Mouse (Mus musculus): ENCODE results near the gene Gm49345. TPM values are rescaled to one million over a fixed set of nuclear protein-coding genes. Genes with fewer than 3 reads are reported as not detected.
A peak's percentile ranks its signal among the peaks of the same experiment; 100 is the strongest.
"Not testable (repeated sequence)": the region's sequence is repeated elsewhere in the genome, so short reads cannot be mapped to it uniquely, and the experiment has no call there.

Gm49345 gene
- 0.94 TPM in 1 of 2 replicates, not detected in the other for polyA plus RNA-seq (2014; fragmentation: Nextera tagmentation; extraction: Ambion mirVana)

DNA sequence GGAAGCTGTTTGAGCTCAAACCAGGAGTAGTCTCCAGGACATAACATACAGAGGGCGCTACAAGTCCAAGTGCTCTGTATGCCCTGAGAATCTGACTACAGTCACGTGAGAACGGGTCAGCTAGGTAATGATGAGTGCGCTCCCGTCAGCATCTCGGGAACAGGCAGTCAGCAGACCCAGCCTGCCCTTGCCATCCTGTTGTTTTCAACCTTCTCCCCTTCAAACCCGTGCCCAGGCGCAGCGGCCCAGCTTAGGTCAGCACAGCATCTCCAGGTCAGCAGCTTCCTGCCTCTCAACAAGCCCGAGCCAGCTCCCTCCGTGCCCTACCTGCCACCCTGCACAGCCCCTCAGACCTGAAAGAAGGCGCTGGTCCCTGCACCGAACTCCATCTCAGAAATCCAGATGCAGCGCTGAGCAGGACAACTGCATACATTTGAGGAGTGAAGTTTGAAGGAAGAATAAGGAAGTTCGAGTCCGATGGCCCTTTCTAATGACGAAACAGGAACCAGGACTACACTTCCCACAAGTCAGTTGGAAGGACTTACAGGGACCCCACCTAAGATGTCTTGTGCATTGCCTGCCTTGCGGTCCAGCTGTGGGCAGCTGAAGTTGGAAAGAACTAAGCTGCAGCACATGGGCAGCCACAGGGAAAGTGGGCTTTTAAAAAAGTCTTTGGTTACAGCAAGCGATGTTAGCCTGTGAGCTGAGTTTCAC, at the start of gene Gm49345, which contains the start of gene Zfp729a:
Gm49345 (minus strand) TSS at position 476 of the 714 bp plus-strand sequence.
Zfp729a (minus strand) TSS at position 498 of the 714 bp plus-strand sequence.
- ATAC-seq (ENCODE audit: low FRiP score) (peak; percentile 99), DNase-seq (ENCODE audit: low spot score) (peak; percentile 89)
- WGBS = under 1% methylated on average over 19 of the region's 19 CpGs
- no peak within 1 kb of the TSS for H3K27ac ChIP-seq (ENCODE audit: low read depth, low read length)
- H3K27me3 ChIP-seq (ENCODE audit: control insufficient read depth, insufficient read depth, low read length) = no peaks in the 10 kb centered on the region
- H3K36me3 ChIP-seq (ENCODE audit: control insufficient read depth, insufficient read depth, low read length) = no peaks in the 10 kb centered on the region
- H3K4me2 ChIP-seq (replicated peaks; ENCODE audit: low read depth, low read length) = peak within 1 kb of the TSS; percentile 22
- peak within 1 kb of the TSS; percentile 65 for H3K9ac ChIP-seq (ENCODE audit: low read depth, low read length)
- H3K9me3 ChIP-seq (ENCODE audit: control insufficient read depth, low read length) = no peaks in the 10 kb centered on the region
- peak within 1 kb of the TSS; percentile 80 for H3K4me3 ChIP-seq (ENCODE audit: low read depth, low read length)
- no peaks in the 10 kb centered on the region for H3K4me1 ChIP-seq (replicated peaks; ENCODE audit: control insufficient read depth, insufficient read depth, low read length)

DNA sequence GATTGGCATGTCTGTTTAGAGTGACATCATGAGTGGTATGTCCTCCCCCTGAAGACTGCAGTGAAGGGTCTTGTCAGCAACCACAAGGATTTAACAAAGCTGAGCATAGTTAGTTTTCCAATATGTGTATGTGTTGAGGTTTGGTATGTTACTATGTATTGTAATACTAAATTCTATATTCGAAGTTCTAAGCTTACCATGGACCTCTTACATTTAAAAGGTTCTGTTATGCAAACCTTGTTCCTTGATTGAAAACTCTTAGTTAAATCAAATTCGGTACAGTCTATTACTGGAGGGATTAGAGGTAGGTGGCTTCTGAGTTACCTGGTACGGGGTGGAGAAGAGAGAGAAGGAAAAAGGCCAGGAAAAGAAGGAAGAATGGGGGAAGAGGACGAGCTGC, 49.4 kb upstream of the Gm49345 start, which contains the start of gene Zfp738:
Zfp738 (minus strand) TSS at position 101 of the 400 bp plus-strand sequence.
- Histone ChIP-seq H3K9ac (ENCODE audit: low read depth, low read length) (no peak within 1 kb of the TSS), H3K36me3 (ENCODE audit: control insufficient read depth, insufficient read depth, low read length) (no peaks in the 10 kb centered on the region), H3K27ac (ENCODE audit: low read depth, low read length) (no peak within 1 kb of the TSS), H3K9me3 (ENCODE audit: control insufficient read depth, low read length) (no peaks in the 10 kb centered on the region), H3K4me1 (replicated peaks; ENCODE audit: control insufficient read depth, insufficient read depth, low read length) (no peaks in the 10 kb centered on the region), H3K4me2 (replicated peaks; ENCODE audit: low read depth, low read length) (no peak within 1 kb of the TSS), H3K4me3 (ENCODE audit: low read depth, low read length) (no peak within 1 kb of the TSS), H3K27me3 (ENCODE audit: control insufficient read depth, insufficient read depth, low read length) (no peaks in the 10 kb centered on the region)
- WGBS = 81% methylated on average over 4 of the region's 4 CpGs
- DNase-seq (ENCODE audit: low spot score) (no peak), ATAC-seq (ENCODE audit: low FRiP score) (no peak)

DNA sequence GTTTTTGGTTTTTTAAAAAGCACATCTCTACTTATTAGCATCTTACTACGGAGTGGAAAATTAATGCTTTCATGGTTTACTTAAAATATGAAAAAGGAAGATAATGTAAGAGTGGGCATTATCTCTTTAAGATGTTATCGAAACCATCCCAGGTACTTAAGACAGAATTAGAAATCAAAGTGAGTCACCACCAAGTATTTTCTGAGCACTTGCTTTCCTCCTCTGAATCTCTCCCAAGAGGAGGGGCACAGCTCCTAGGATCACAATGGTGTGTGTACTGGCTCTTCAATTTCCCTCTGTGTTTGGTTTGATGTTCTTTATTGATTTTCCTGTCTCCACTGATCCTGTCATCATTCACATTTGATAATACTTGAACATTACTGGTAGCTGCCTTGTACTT, 46.3 kb upstream of the Gm49345 start:
- not testable (repeated sequence) for H3K4me1 ChIP-seq (replicated peaks; ENCODE audit: control insufficient read depth, insufficient read depth, low read length); DNase-seq (ENCODE audit: low spot score); H3K27ac ChIP-seq (ENCODE audit: low read depth, low read length); H3K9me3 ChIP-seq (ENCODE audit: control insufficient read depth, low read length); H3K27me3 ChIP-seq (ENCODE audit: control insufficient read depth, insufficient read depth, low read length); H3K36me3 ChIP-seq (ENCODE audit: control insufficient read depth, insufficient read depth, low read length); H3K4me3 ChIP-seq (ENCODE audit: low read depth, low read length); H3K4me2 ChIP-seq (replicated peaks; ENCODE audit: low read depth, low read length)
- 70% methylated on average over 2 of the region's 2 CpGs for WGBS
- ATAC-seq (ENCODE audit: low FRiP score) = peak; percentile 49
- H3K9ac ChIP-seq (ENCODE audit: low read depth, low read length) = peak overlapping the region; percentile 67; the same call in 1 of the 2 replicates

DNA sequence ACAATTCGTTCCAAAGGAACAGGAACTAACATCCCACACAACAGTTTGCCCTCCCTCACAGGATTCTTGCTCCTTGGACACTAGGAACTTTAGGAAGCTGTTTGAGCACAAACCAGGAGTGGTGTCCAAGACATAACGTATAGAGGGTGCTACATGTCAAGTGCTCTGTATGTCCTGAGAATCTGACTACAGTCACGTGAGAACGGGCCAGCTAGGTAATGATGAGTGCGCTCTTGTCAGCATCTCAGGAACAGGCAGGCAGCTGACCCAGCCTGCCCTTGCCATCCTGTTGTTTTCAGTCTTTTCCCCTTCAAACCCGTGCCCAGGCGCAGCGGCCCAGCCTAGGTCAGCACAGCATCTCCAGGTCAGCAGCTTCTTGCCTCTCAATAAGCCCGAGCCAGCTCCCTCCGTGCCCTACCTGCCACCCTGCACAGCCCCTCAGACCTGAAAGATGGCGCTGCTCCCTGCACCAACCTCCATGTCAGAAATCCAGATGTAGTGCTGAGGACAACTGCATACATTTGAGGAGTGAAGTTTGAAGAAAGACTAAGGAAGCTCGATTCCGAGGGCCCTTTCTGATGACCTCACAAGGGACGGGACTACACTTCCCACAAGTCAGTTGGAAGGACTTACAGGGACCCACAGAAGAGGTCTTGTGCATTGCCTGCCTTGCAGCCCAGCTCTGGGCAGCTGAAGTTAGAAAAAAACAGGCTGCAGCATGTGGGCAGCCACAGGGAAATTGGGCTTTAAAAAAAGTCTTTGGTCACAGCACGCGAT, 45.6 kb upstream of the Gm49345 start:
- H3K9ac ChIP-seq (ENCODE audit: low read depth, low read length) = peak overlapping the region; percentile 67
- H3K27ac ChIP-seq (ENCODE audit: low read depth, low read length); H3K9me3 ChIP-seq (ENCODE audit: control insufficient read depth, low read length); H3K4me1 ChIP-seq (replicated peaks; ENCODE audit: control insufficient read depth, insufficient read depth, low read length); H3K27me3 ChIP-seq (ENCODE audit: control insufficient read depth, insufficient read depth, low read length); H3K36me3 ChIP-seq (ENCODE audit: control insufficient read depth, insufficient read depth, low read length): not testable (repeated sequence)
- ATAC-seq (ENCODE audit: low FRiP score) = peak; percentile 100
- H3K4me3 ChIP-seq (ENCODE audit: low read depth, low read length) = peak overlapping the region; percentile 67
- H3K4me2 ChIP-seq (replicated peaks; ENCODE audit: low read depth, low read length) = peak overlapping the region; percentile 54
- DNase-seq (ENCODE audit: low spot score) = peak; percentile 88
- 18% methylated on average over 16 of the region's 16 CpGs for WGBS

DNA sequence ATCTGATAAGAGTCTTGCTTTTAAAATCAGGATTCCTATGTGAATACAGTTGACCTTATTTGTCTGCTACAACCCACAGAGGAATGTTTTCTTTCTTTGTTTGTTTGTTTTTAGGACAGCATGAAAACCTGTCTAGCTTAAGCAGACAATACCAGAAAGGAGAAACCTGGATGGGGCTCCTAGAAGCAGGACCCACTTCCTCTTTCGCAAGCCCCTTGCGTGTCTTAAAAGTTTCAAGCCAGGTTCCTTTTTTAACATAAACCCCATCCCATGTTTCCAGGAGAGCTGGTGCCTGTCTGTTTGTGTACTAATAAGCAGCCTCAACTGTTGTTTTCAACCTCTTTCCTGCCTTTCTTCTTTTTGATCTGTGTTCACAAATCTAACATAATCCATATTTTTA, 37.3 kb upstream of the Gm49345 start:
- no peaks in the 10 kb centered on the region for H3K27me3 ChIP-seq (ENCODE audit: control insufficient read depth, insufficient read depth, low read length)
- no peak overlapping the region for H3K9ac ChIP-seq (ENCODE audit: low read depth, low read length)
- no peak for ATAC-seq (ENCODE audit: low FRiP score)
- DNase-seq (ENCODE audit: low spot score) = no peak
- no peak overlapping the region for H3K4me3 ChIP-seq (ENCODE audit: low read depth, low read length)
- no peaks in the 10 kb centered on the region for H3K9me3 ChIP-seq (ENCODE audit: control insufficient read depth, low read length)
- H3K27ac ChIP-seq (ENCODE audit: low read depth, low read length) = no peak overlapping the region
- no peaks in the 10 kb centered on the region for H3K36me3 ChIP-seq (ENCODE audit: control insufficient read depth, insufficient read depth, low read length)
- WGBS = 88% methylated on average over 2 of the region's 2 CpGs
- no peak overlapping the region for H3K4me2 ChIP-seq (replicated peaks; ENCODE audit: low read depth, low read length)
- H3K4me1 ChIP-seq (replicated peaks; ENCODE audit: control insufficient read depth, insufficient read depth, low read length) = no peaks in the 10 kb centered on the region

DNA sequence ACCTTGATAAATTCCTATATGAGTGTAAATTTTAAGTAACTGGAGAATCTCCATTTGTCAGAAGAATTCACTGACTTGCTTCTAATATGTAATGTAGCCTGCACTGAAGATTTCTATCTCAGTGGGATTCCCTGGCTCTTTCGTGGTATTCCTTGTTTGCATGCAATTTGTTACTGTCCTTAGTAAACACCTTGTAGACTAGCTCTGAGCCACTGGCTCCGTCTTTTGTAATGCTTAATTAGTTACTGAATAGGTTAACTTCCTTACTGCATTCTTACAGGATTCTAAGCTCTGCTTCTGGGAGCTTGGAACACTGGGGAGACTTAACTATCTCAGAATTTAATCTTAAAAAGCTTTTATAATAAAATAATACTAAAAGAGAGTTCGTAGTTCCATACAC, 14.9 kb upstream of the Gm49345 start:
- DNase-seq (ENCODE audit: low spot score) = no peak
- no peak overlapping the region for H3K9ac ChIP-seq (ENCODE audit: low read depth, low read length)
- no peak overlapping the region for H3K4me3 ChIP-seq (ENCODE audit: low read depth, low read length)
- no peaks in the 10 kb centered on the region for H3K4me1 ChIP-seq (replicated peaks; ENCODE audit: control insufficient read depth, insufficient read depth, low read length)
- H3K9me3 ChIP-seq (ENCODE audit: control insufficient read depth, low read length) = no peaks in the 10 kb centered on the region
- no peak for ATAC-seq (ENCODE audit: low FRiP score)
- no peaks in the 10 kb centered on the region for H3K27me3 ChIP-seq (ENCODE audit: control insufficient read depth, insufficient read depth, low read length)
- 38% methylated on average over 3 of the region's 3 CpGs for WGBS
- no peak overlapping the region for H3K27ac ChIP-seq (ENCODE audit: low read depth, low read length)
- H3K4me2 ChIP-seq (replicated peaks; ENCODE audit: low read depth, low read length) = no peak overlapping the region
- H3K36me3 ChIP-seq (ENCODE audit: control insufficient read depth, insufficient read depth, low read length) = no peaks in the 10 kb centered on the region

DNA sequence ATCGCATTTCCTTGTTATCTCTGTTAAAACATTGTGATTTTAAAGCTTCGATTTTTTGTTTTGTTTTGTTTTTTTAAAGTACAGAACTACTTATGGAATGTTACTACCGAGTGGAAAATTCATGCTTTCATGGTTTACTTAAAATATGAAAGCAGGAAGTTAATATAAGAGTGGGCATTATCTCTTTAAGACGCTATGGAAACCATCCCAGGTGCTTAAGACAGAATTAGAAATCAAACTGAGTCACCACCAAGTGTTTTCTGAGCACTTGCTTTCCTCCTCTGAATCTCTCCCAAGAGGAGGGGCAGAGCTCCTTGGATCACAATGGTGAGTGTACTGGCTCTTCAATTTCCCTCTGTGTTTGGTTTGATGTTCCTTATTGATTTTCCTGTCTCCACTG, 27.5 kb downstream of the Gm49345 start:
- Histone ChIP-seq H3K9ac (ENCODE audit: low read depth, low read length) (no peak overlapping the region), H3K4me1 (replicated peaks; ENCODE audit: control insufficient read depth, insufficient read depth, low read length) (no peaks in the 10 kb centered on the region), H3K27me3 (ENCODE audit: control insufficient read depth, insufficient read depth, low read length) (no peaks in the 10 kb centered on the region), H3K36me3 (ENCODE audit: control insufficient read depth, insufficient read depth, low read length) (no peaks in the 10 kb centered on the region), H3K4me3 (ENCODE audit: low read depth, low read length) (no peak overlapping the region), H3K9me3 (ENCODE audit: control insufficient read depth, low read length) (no peaks in the 10 kb centered on the region), H3K4me2 (replicated peaks; ENCODE audit: low read depth, low read length) (no peak overlapping the region), H3K27ac (ENCODE audit: low read depth, low read length) (no peak overlapping the region)
- 93% methylated on average over 4 of the region's 4 CpGs for WGBS
- ATAC-seq (ENCODE audit: low FRiP score) (no peak), DNase-seq (ENCODE audit: low spot score) (no peak)

DNA sequence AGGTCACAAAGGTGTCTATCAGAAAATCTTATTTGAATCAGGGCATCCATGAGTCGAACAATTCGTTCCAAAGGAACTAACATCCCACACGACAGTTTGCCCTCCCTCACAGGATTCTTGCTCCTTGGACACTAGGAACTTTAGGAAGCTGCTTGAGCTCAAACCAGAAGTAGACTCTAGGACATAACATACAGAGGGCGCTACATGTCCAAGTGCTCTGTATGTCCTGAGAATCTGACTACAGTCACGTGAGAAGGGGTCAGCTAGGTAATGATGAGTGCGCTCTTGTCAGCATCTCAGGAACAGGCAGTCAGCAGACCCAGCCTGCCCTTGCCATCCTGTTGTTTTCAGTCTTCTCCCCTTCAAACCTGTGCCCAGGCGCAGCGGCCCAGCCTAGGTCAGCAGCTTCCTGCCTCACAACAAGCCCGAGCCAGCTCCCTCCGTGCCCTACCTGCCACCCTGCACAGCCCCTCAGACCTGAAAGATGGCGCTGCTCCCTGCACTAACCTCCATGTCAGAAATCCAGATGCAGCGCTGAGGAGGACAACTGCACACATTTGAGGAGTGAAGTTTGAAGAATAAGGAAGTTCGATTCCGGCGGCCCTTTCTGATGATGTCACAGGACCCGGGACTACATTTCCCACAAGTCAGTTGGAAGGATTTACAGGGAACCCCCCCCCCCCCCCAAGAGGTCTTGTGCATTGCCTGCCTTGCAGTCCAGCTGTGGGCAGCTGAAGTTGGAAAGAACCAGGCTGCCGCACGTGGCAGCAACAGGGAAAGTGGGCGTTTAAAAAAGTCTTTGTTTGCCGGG, 28.3 kb downstream of the Gm49345 start, which contains the start of gene Zfp729b:
Zfp729b (minus strand) TSS at position 642 of the 811 bp plus-strand sequence.
- no peaks in the 10 kb centered on the region for H3K4me1 ChIP-seq (replicated peaks; ENCODE audit: control insufficient read depth, insufficient read depth, low read length)
- H3K4me2 ChIP-seq (replicated peaks; ENCODE audit: low read depth, low read length) = peak within 1 kb of the TSS; percentile 39
- H3K4me3 ChIP-seq (ENCODE audit: low read depth, low read length) = peak within 1 kb of the TSS; percentile 73
- no peaks in the 10 kb centered on the region for H3K36me3 ChIP-seq (ENCODE audit: control insufficient read depth, insufficient read depth, low read length)
- H3K9me3 ChIP-seq (ENCODE audit: control insufficient read depth, low read length) = no peaks in the 10 kb centered on the region
- peak within 1 kb of the TSS; percentile 71 for H3K9ac ChIP-seq (ENCODE audit: low read depth, low read length)
- H3K27ac ChIP-seq (ENCODE audit: low read depth, low read length) = no peak within 1 kb of the TSS
- peak; percentile 92 for DNase-seq (ENCODE audit: low spot score)
- WGBS = 4% methylated on average over 20 of the region's 20 CpGs
- ATAC-seq (ENCODE audit: low FRiP score) = peak; percentile 97
- H3K27me3 ChIP-seq (ENCODE audit: control insufficient read depth, insufficient read depth, low read length) = no peaks in the 10 kb centered on the region
